Mouse (Mus musculus): Measurements from ENCODE around the gene Efna3.

The Efna3 gene

GRCm38 (mm10) chr3:89337721-89338578 lies 15.2 kb upstream of the Efna3 start, which contains the start of gene Efna4:
Gene Efna4 (minus strand): TSS chr3:89338028.
- peak; percentile 77 for DNase-seq

GRCm38 (mm10) chr3:89337062-89337720 lies 14.4 kb upstream of the Efna3 start:
- no peak for DNase-seq

GRCm38 (mm10) chr3:89336529-89336928 lies 13.8 kb upstream of the Efna3 start:
- DNase-seq: no peak

- DNase-seq: no peak
Observed at GRCm38 (mm10) chr3:89333053-89333452, 10.3 kb upstream of the Efna3 start.

- no peak for DNase-seq
Observed at GRCm38 (mm10) chr3:89332476-89332875, 9.7 kb upstream of the Efna3 start.

- DNase-seq: no peak
Observed at GRCm38 (mm10) chr3:89332013-89332412, 9.2 kb upstream of the Efna3 start.

- DNase-seq: no peak
Observed at GRCm38 (mm10) chr3:89331561-89331960, 8.8 kb upstream of the Efna3 start.

GRCm38 (mm10) chr3:89330948-89331347 lies 8.2 kb upstream of the Efna3 start:
- DNase-seq: no peak

- DNase-seq: no peak
Observed at GRCm38 (mm10) chr3:89330346-89330745, 7.6 kb upstream of the Efna3 start.

- DNase-seq: no peak
Observed at GRCm38 (mm10) chr3:89328623-89329022, 5.9 kb upstream of the Efna3 start.

GRCm38 (mm10) chr3:89327371-89327870 lies 4.7 kb upstream of the Efna3 start:
- DNase-seq: no peak

- no peak for DNase-seq
Observed at GRCm38 (mm10) chr3:89325882-89326281, 3.1 kb upstream of the Efna3 start.

GRCm38 (mm10) chr3:89322131-89322500 lies 649 bp downstream of the Efna3 start:
- DNase-seq: no peak

GRCm38 (mm10) chr3:89321183-89322130 lies 1.3 kb downstream of the Efna3 start:
- no peak for DNase-seq

- peak; percentile 64 for DNase-seq
Observed at GRCm38 (mm10) chr3:89320581-89321182, 2.1 kb downstream of the Efna3 start.

GRCm38 (mm10) chr3:89319591-89320350 lies 3.0 kb downstream of the Efna3 start:
- DNase-seq: no peak

- no peak for DNase-seq
Observed at GRCm38 (mm10) chr3:89318971-89319590, 3.7 kb downstream of the Efna3 start.

GRCm38 (mm10) chr3:89318316-89318715 lies 4.4 kb downstream of the Efna3 start:
- DNase-seq: no peak

- no peak for DNase-seq
Observed at GRCm38 (mm10) chr3:89317246-89317645, 5.5 kb downstream of the Efna3 start.

- peak; percentile 93 for DNase-seq
Observed at GRCm38 (mm10) chr3:89316833-89317232, 5.9 kb downstream of the Efna3 start.

Data from kidney, postnatal 14 days (tissue).